Mouse (Mus musculus): Measurements from ENCODE around the gene Lrrc8a. TPM values are rescaled to one million over a fixed set of nuclear protein-coding genes. Genes with fewer than 3 reads are reported as not detected.

The Lrrc8a gene
- total RNA-seq, 2 experiments from 2014 or later = 10.5 to 17.9 TPM

DNA sequence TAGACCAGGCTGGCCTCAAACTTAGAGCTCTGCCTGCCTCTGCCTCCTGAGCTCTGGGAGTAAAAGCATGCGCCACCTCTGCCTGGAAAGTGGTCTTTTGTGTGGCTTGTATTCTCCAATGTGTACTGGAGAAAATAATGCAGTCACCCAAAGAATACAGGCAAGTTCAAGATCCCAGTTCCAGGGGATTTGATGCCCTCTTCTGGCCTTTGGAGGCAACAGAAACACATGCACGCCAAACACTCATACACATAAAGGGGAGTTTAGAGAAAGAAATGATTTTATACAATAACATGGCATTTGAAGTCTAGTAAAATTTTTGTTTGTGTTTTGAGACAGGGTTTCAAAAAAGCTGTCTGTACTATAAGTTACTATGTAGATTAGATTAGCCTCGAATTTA, 62.0 kb downstream of the Lrrc8a start:
- no peak for ATAC-seq (ENCODE audit: poor library complexity, severe bottlenecking)

DNA sequence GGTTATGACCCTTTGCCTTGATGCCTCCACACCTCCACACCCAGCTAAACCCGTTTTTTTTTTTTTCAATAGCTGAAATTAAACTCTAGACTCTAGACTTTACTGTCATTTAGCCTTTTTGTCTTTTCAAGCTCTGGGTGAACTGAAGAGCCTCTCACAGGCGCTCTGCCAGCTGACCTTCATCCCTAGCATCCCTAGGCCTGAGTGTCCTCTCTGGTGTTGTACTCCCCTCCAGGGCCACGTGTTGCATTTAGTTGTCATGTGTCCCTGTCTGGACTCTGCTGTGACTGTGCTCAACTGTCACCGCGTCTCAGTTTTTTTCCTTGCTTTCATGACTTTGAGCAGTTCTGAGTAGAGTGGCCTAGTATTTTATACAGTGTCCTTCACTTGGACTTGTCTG, 62.5 kb downstream of the Lrrc8a start:
- no peak for ATAC-seq (ENCODE audit: poor library complexity, severe bottlenecking)

- ATAC-seq (ENCODE audit: poor library complexity, severe bottlenecking) = no peak
Measured at GRCm38 (mm10) chr2:30306087-30306486, 68.6 kb downstream of the Lrrc8a start.

GRCm38 (mm10) chr2:30309351-30309750, 71.8 kb downstream of the Lrrc8a start:
- no peak for ATAC-seq (ENCODE audit: poor library complexity, severe bottlenecking)

- ATAC-seq (ENCODE audit: poor library complexity, severe bottlenecking) = no peak
Measured at GRCm38 (mm10) chr2:30311481-30311880, 74.0 kb downstream of the Lrrc8a start.

Other genes starting within 250 kb of the Lrrc8a start
- 0.91 and 1.2 TPM in 2 replicates for gene Wdr34, start 188.8 kb upstream of the Lrrc8a start, total RNA-seq (2015)
- 1.8 and 5.7 TPM in 2 replicates for gene Wdr34, start 188.8 kb upstream of the Lrrc8a start, total RNA-seq (2017)
- 160 and 167 TPM in 2 replicates for gene Set, start 180.3 kb upstream of the Lrrc8a start, total RNA-seq (2015)
- gene Set, start 180.3 kb upstream of the Lrrc8a start, total RNA-seq (2017) = 634 and 647 TPM in 2 replicates
- gene Pkn3, start 160.0 kb upstream of the Lrrc8a start, total RNA-seq (2015) = 3.0 and 4.8 TPM in 2 replicates
- 7.0 and 9.1 TPM in 2 replicates for gene Pkn3, start 160.0 kb upstream of the Lrrc8a start, total RNA-seq (2017)
- gene Zdhhc12, start 144.1 kb upstream of the Lrrc8a start, total RNA-seq (2015) = 20.3 and 24.6 TPM in 2 replicates
- gene Zdhhc12, start 144.1 kb upstream of the Lrrc8a start, total RNA-seq (2017) = 8.2 and 10.7 TPM in 2 replicates
- gene Zer1, start 113.1 kb upstream of the Lrrc8a start, total RNA-seq (2015) = 10.1 and 11.7 TPM in 2 replicates
- 8.7 and 10.7 TPM in 2 replicates for gene Zer1, start 113.1 kb upstream of the Lrrc8a start, total RNA-seq (2017)
- gene Tbc1d13, start 104.0 kb upstream of the Lrrc8a start, total RNA-seq (2015) = 21.2 and 25.8 TPM in 2 replicates
- gene Tbc1d13, start 104.0 kb upstream of the Lrrc8a start, total RNA-seq (2017) = 36.5 and 50.0 TPM in 2 replicates
- gene Endog, start 66.2 kb upstream of the Lrrc8a start, total RNA-seq (2015) = 2.3 and 4.1 TPM in 2 replicates
- 2.9 and 4.0 TPM in 2 replicates for gene Endog, start 66.2 kb upstream of the Lrrc8a start, total RNA-seq (2017)
- 5.4 and 5.5 TPM in 2 replicates for gene Spout1, start 59.3 kb upstream of the Lrrc8a start, total RNA-seq (2015)
- gene Spout1, start 59.3 kb upstream of the Lrrc8a start, total RNA-seq (2017) = 8.5 and 11.7 TPM in 2 replicates
- 1.5 and 2.3 TPM in 2 replicates for gene Kyat1, start 31.9 kb upstream of the Lrrc8a start, total RNA-seq (2015)
- 3.3 and 5.0 TPM in 2 replicates for gene Kyat1, start 31.9 kb upstream of the Lrrc8a start, total RNA-seq (2017)
- 0.04 TPM in 1 of 2 replicates, not detected in the other for gene Gm28035, start 2.9 kb downstream of the Lrrc8a start, total RNA-seq (2015)
- gene Gm28035, start 2.9 kb downstream of the Lrrc8a start, total RNA-seq (2017) = not detected in 2 replicates
- 3.3 and 3.8 TPM in 2 replicates for gene Phyhd1, start 28.5 kb downstream of the Lrrc8a start, total RNA-seq (2015)
- 1.3 and 1.8 TPM in 2 replicates for gene Phyhd1, start 28.5 kb downstream of the Lrrc8a start, total RNA-seq (2017)
- gene Gm28038, start 43.3 kb downstream of the Lrrc8a start, total RNA-seq (2015) = 4.0 TPM in 1 of 2 replicates, not detected in the other
- gene Gm28038, start 43.3 kb downstream of the Lrrc8a start, total RNA-seq (2017) = not detected in 2 replicates
- gene Dolk, start 48.6 kb downstream of the Lrrc8a start, total RNA-seq (2015) = 5.5 and 6.6 TPM in 2 replicates
- 10.1 and 13.0 TPM in 2 replicates for gene Dolk, start 48.6 kb downstream of the Lrrc8a start, total RNA-seq (2017)
- 16.4 and 18.7 TPM in 2 replicates for gene Nup188, start 48.7 kb downstream of the Lrrc8a start, total RNA-seq (2015)
- 11.1 and 13.2 TPM in 2 replicates for gene Nup188, start 48.7 kb downstream of the Lrrc8a start, total RNA-seq (2017)
- 14.9 and 16.5 TPM in 2 replicates for gene Sh3glb2, start 121.6 kb downstream of the Lrrc8a start, total RNA-seq (2015)
- 20.4 and 24.3 TPM in 2 replicates for gene Sh3glb2, start 121.6 kb downstream of the Lrrc8a start, total RNA-seq (2017)
- gene Miga2, start 126.5 kb downstream of the Lrrc8a start, total RNA-seq (2015) = 2.0 and 2.1 TPM in 2 replicates
- gene Miga2, start 126.5 kb downstream of the Lrrc8a start, total RNA-seq (2017) = 2.7 and 5.2 TPM in 2 replicates
- gene Dolpp1, start 154.5 kb downstream of the Lrrc8a start, total RNA-seq (2015) = 5.3 and 6.0 TPM in 2 replicates
- gene Dolpp1, start 154.5 kb downstream of the Lrrc8a start, total RNA-seq (2017) = 11.5 and 16.8 TPM in 2 replicates
- 26.2 and 29.6 TPM in 2 replicates for gene Crat, start 178.1 kb downstream of the Lrrc8a start, total RNA-seq (2015)
- gene Crat, start 178.1 kb downstream of the Lrrc8a start, total RNA-seq (2017) = 13.9 and 14.2 TPM in 2 replicates
- 68.9 and 69.0 TPM in 2 replicates for gene Ptpa, start 178.3 kb downstream of the Lrrc8a start, total RNA-seq (2015)
- 44.3 and 45.9 TPM in 2 replicates for gene Ptpa, start 178.3 kb downstream of the Lrrc8a start, total RNA-seq (2017)
- 0.18 and 0.40 TPM in 2 replicates for gene Ier5l, start 236.5 kb downstream of the Lrrc8a start, total RNA-seq (2015)
- 0.99 and 1.1 TPM in 2 replicates for gene Ier5l, start 236.5 kb downstream of the Lrrc8a start, total RNA-seq (2017)

Data from megakaryocyte, adult 5-6 weeks (primary cell).